Mouse (Mus musculus): ENCODE data around the gene Ywhae. TPM values are rescaled to one million over a fixed set of nuclear protein-coding genes. Genes with fewer than 3 reads are reported as not detected.

The Ywhae gene
- polyA plus RNA-seq (2012; fragmentation: generic; extraction: Trizol), result 612 TPM

DNA sequence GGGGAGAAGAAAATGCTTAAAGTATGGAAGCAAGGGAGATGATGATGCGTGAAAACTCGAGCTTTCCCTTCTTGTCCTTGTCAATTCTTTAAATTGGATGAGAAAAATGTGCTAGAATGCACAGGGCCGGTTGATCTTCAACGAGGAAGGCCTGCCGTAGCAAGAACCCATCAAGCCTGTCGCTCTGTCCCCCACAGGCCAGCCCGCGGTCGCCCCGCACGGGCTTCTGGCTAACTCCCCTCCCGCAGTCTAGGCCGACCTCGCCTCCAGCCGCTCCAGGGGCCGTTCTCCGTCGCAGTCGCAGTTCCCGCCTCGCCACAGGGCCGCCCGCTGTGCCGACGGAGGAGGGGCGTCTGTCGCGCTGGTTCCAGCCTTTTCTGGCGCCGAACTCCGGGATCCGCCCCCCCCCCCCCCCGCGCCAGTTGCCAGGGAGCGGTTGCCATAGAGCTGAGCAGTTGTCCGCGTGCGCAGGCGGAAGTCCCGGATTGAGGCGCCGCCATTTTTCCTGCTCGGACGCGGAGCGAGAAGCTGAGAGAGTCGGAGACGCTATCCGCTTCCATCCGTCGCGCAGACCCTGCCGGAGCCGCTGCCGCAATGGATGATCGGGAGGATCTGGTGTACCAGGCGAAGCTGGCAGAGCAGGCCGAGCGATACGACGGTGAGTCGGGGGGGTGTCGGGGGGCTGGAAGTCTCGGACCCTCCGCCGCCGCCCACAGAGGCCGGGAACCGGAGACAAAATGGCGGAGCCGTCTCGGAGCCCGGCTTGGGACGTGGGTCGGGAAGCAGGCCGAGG is at the start of gene Ywhae:
TSS of gene Ywhae (plus strand) at position 436 of the 793 bp plus-strand sequence.
- TF ChIP-seq POLR2A (IDR thresholded peaks at IDR 0.05; ENCODE audit: insufficient read length, low read depth), result peak; percentile 91
- TF ChIP-seq USF1 (IDR thresholded peaks at IDR 0.05; ENCODE audit: low read depth), result no peak
- TF ChIP-seq REST (IDR thresholded peaks at IDR 0.05; ENCODE audit: insufficient read depth, insufficient read length), result peak; percentile 11
- TF ChIP-seq MYOD1 (IDR thresholded peaks at IDR 0.05; ENCODE audit: control insufficient read depth in 1 of 3, insufficient read length in 2 of 3, low read depth in 2 of 3), result peak in 1 of 3 experiments; percentile 49
- peak in 1 of 3 experiments; percentile 63 for TF ChIP-seq MYOG (IDR thresholded peaks at IDR 0.05; ENCODE audit: control insufficient read depth in 1 of 3, insufficient read depth in 1 of 3, insufficient read length in 2 of 3, low read depth in 2 of 3)
- TF ChIP-seq POLR2AphosphoS2 (IDR thresholded peaks at IDR 0.05; ENCODE audit: insufficient read length, low read depth), result peak; percentile 90
- TF ChIP-seq MAX (IDR thresholded peaks at IDR 0.05; ENCODE audit: low read depth), result no peak
- no peak for TF ChIP-seq SRF (IDR thresholded peaks at IDR 0.05; ENCODE audit: control insufficient read depth, insufficient read length, low read depth)
- TF ChIP-seq TCF12 (IDR thresholded peaks at IDR 0.05; ENCODE audit: insufficient read depth, poor library complexity, severe bottlenecking), result no peak
- no peak for TF ChIP-seq CEBPB (IDR thresholded peaks at IDR 0.05; ENCODE audit: insufficient read depth, poor library complexity, severe bottlenecking)
- peak; percentile 70 for TF ChIP-seq E2F4 (IDR thresholded peaks at IDR 0.05; ENCODE audit: insufficient read depth)
- no peak for TF ChIP-seq TCF3 (IDR thresholded peaks at IDR 0.05; ENCODE audit: insufficient read length, low read depth)
- Histone ChIP-seq H3K36me3 (ENCODE audit: control insufficient read depth, insufficient read depth) (no peaks in the 10 kb centered on the region), H3K4me2 (ENCODE audit: low read depth) (peak within 1 kb of the TSS; percentile 94), H3ac (ENCODE audit: control insufficient read depth, insufficient read length) (peak within 1 kb of the TSS; percentile 83), H3K27me3 (ENCODE audit: control insufficient read depth, insufficient read depth, insufficient read length) (no peaks in the 10 kb centered on the region), H3K4me3 (peak within 1 kb of the TSS; percentile 75), H3K79me2 (ENCODE audit: control insufficient read depth, insufficient read depth) (peaks cover 44% of the 10 kb centered on the region)

DNA sequence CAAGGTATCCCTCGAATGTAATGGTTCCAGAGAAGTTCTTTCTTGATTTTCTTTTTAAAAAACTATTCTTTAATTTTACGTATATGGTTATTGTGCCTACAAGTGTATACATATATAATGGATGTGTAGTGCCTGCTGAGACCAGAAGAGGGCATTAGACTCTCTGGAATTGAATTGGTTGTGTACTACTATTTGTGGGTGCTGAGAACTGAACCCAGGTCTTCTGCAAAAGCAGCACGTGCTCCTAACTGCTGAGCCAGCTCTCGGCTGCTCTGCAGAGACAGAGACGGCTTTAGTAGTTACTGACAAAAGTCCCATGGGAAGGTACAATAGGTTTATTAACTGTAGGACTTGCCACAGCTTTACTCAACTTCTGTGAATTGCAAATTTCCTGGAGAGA is 48.2 kb upstream of the Ywhae start:
- no peak overlapping the region for H3K4me3 ChIP-seq
- no peak overlapping the region for H3K4me2 ChIP-seq (ENCODE audit: low read depth)
- H3K79me2 ChIP-seq (ENCODE audit: control insufficient read depth, insufficient read depth), result peaks cover 95% of the 10 kb centered on the region
- H3K36me3 ChIP-seq (ENCODE audit: control insufficient read depth, insufficient read depth), result peaks cover 16% of the 10 kb centered on the region
- H3ac ChIP-seq (ENCODE audit: control insufficient read depth, insufficient read length), result no peak overlapping the region
- TF ChIP-seq MAX (IDR thresholded peaks at IDR 0.05; ENCODE audit: low read depth), result no peak
- TF ChIP-seq POLR2A (IDR thresholded peaks at IDR 0.05; ENCODE audit: insufficient read length, low read depth), result no peak
- H3K27me3 ChIP-seq (ENCODE audit: control insufficient read depth, insufficient read depth, insufficient read length), result no peaks in the 10 kb centered on the region

- peaks cover 16% of the 10 kb centered on the region for H3K36me3 ChIP-seq (ENCODE audit: control insufficient read depth, insufficient read depth)
- H3K27me3 ChIP-seq (ENCODE audit: control insufficient read depth, insufficient read depth, insufficient read length), result no peaks in the 10 kb centered on the region
- no peak overlapping the region for H3K4me2 ChIP-seq (ENCODE audit: low read depth)
- TF ChIP-seq MYOG (IDR thresholded peaks at IDR 0.05; ENCODE audit: control insufficient read depth in 1 of 3, insufficient read depth in 1 of 3, insufficient read length in 2 of 3, low read depth in 2 of 3), result no peak
- no peak for TF ChIP-seq MAX (IDR thresholded peaks at IDR 0.05; ENCODE audit: low read depth)
- TF ChIP-seq TCF12 (IDR thresholded peaks at IDR 0.05; ENCODE audit: insufficient read depth, poor library complexity, severe bottlenecking), result no peak
- TF ChIP-seq USF1 (IDR thresholded peaks at IDR 0.05; ENCODE audit: low read depth), result no peak
- peaks cover 95% of the 10 kb centered on the region for H3K79me2 ChIP-seq (ENCODE audit: control insufficient read depth, insufficient read depth)
- no peak overlapping the region for H3ac ChIP-seq (ENCODE audit: control insufficient read depth, insufficient read length)
- H3K4me3 ChIP-seq, result no peak overlapping the region
These were observed 47.7 kb upstream of the Ywhae start for GRCm38 (mm10) chr11:75684956-75685355.

DNA sequence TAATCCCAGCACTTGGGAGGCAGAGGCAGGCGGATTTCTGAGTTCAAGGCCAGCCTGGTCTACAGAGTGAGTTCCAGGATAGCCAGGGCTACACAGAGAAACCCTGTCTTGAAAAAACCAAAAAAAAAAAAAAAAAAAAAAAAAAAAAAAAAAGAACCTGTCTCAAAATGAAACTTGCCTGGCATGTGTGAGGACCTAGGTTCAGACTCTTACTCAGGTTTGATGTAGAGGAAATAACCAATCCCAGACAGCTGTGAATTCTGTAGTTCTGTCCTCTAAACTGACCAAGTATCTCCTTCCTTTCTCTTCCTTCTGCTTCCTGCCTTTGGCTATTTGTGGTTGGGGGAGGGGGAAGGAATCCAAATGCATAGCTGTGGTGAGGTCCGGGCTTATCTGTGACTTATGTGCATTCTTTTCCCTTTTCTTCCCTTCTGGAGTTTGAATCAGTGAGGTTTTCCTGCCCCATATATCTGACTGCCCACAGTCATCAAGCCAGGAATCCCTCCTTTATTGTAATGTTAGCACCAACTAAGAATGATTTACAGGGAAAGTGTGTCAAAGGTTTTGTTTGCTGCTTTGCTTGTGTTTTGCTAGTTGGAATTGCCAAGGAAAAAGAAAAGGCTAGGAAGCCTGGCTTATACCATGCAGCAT is 45.2 kb upstream of the Ywhae start:
- peak overlapping the region; percentile 49 for H3K4me2 ChIP-seq (ENCODE audit: low read depth)
- H3K27me3 ChIP-seq (ENCODE audit: control insufficient read depth, insufficient read depth, insufficient read length), result no peaks in the 10 kb centered on the region
- TF ChIP-seq MYOG (IDR thresholded peaks at IDR 0.05; ENCODE audit: control insufficient read depth in 1 of 3, insufficient read depth in 1 of 3, insufficient read length in 2 of 3, low read depth in 2 of 3) (no peak), POLR2A (IDR thresholded peaks at IDR 0.05; ENCODE audit: insufficient read length, low read depth) (no peak), TCF12 (IDR thresholded peaks at IDR 0.05; ENCODE audit: insufficient read depth, poor library complexity, severe bottlenecking) (no peak), TCF3 (IDR thresholded peaks at IDR 0.05; ENCODE audit: insufficient read length, low read depth) (no peak), POLR2AphosphoS2 (IDR thresholded peaks at IDR 0.05; ENCODE audit: insufficient read length, low read depth) (no peak), E2F4 (IDR thresholded peaks at IDR 0.05; ENCODE audit: insufficient read depth) (no peak), REST (IDR thresholded peaks at IDR 0.05; ENCODE audit: insufficient read depth, insufficient read length) (no peak), USF1 (IDR thresholded peaks at IDR 0.05; ENCODE audit: low read depth) (no peak), SRF (IDR thresholded peaks at IDR 0.05; ENCODE audit: control insufficient read depth, insufficient read length, low read depth) (no peak), MAX (IDR thresholded peaks at IDR 0.05; ENCODE audit: low read depth) (no peak), CEBPB (IDR thresholded peaks at IDR 0.05; ENCODE audit: insufficient read depth, poor library complexity, severe bottlenecking) (no peak), MYOD1 (IDR thresholded peaks at IDR 0.05; ENCODE audit: control insufficient read depth in 1 of 3, insufficient read length in 2 of 3, low read depth in 2 of 3) (no peak)
- no peak overlapping the region for H3ac ChIP-seq (ENCODE audit: control insufficient read depth, insufficient read length)
- H3K36me3 ChIP-seq (ENCODE audit: control insufficient read depth, insufficient read depth), result peaks cover 25% of the 10 kb centered on the region
- H3K79me2 ChIP-seq (ENCODE audit: control insufficient read depth, insufficient read depth), result peaks cover 91% of the 10 kb centered on the region
- no peak overlapping the region for H3K4me3 ChIP-seq

- no peak overlapping the region for H3ac ChIP-seq (ENCODE audit: control insufficient read depth, insufficient read length)
- H3K27me3 ChIP-seq (ENCODE audit: control insufficient read depth, insufficient read depth, insufficient read length), result no peaks in the 10 kb centered on the region
- TF ChIP-seq USF1 (IDR thresholded peaks at IDR 0.05; ENCODE audit: low read depth) (no peak), REST (IDR thresholded peaks at IDR 0.05; ENCODE audit: insufficient read depth, insufficient read length) (no peak), MYOG (IDR thresholded peaks at IDR 0.05; ENCODE audit: control insufficient read depth in 1 of 3, insufficient read depth in 1 of 3, insufficient read length in 2 of 3, low read depth in 2 of 3) (peak in 1 of 3 experiments; percentile 11), POLR2AphosphoS2 (IDR thresholded peaks at IDR 0.05; ENCODE audit: insufficient read length, low read depth) (no peak)
- H3K4me3 ChIP-seq, result no peak overlapping the region
- peaks cover 91% of the 10 kb centered on the region for H3K79me2 ChIP-seq (ENCODE audit: control insufficient read depth, insufficient read depth)
- H3K36me3 ChIP-seq (ENCODE audit: control insufficient read depth, insufficient read depth), result peaks cover 22% of the 10 kb centered on the region
- peak overlapping the region; percentile 49 for H3K4me2 ChIP-seq (ENCODE audit: low read depth)
These were observed 44.5 kb upstream of the Ywhae start for GRCm38 (mm10) chr11:75688132-75688531.

All from myocyte (in vitro differentiated cells).